Mouse (Mus musculus) CH12.LX (cell line): ENCODE results near the gene Slc35b3. TPM values are rescaled to one million over a fixed set of nuclear protein-coding genes. Genes with fewer than 3 reads are reported as not detected.

Experiments used
- DNase-seq: peaks from one replicate; pipeline ENCODE4 v3.0.0-alpha.2; 2013; ENCODE audit errors: extremely low read depth
- H3K27ac ChIP-seq: 2 replicates; pipeline ENCODE4 v1.5.1; 2012; ENCODE audit warnings: low read depth, mild to moderate bottlenecking, control low read depth, moderate library complexity; ENCODE audit not compliant: insufficient read depth
- H3K27me3 ChIP-seq: replicated peaks from 2 replicates; pipeline ENCODE3; 2012; ENCODE audit warnings: inconsistent platforms
- H3K36me3 ChIP-seq, 2 experiments: replicated peaks in 1 of 2; 2 replicates each; pipeline versions ENCODE3 to v1.6.1; 2012; ENCODE audit warnings: inconsistent platforms in 1 of 2, low read length in 1 of 2, mild to moderate bottlenecking in 1 of 2, mixed read lengths in 1 of 2, moderate library complexity in 1 of 2; ENCODE audit not compliant: control insufficient read depth in 1 of 2, insufficient read depth in 1 of 2
- H3K4me1 ChIP-seq, 2 experiments: 2 replicates each; pipeline ENCODE4 v1.6.1; 2012; ENCODE audit warnings: inconsistent platforms in 1 of 2, moderate library complexity in 1 of 2; ENCODE audit not compliant: insufficient read depth in 2 of 2, control insufficient read depth in 1 of 2
- H3K4me2 ChIP-seq: 2 replicates; pipeline ENCODE4 v1.6.1; 2012; ENCODE audit warnings: low read depth, mild to moderate bottlenecking, control low read depth; ENCODE audit not compliant: poor library complexity, insufficient read depth, severe bottlenecking
- H3K4me3 ChIP-seq, 3 experiments: fragments of 150-350 bp in 1 of 3; sonication (generic) in 1 of 3; replicated peaks in 1 of 3; 2 replicates each; pipeline versions ENCODE3 to v1.5.1; 2011 to 2012; ENCODE audit warnings: low read depth in 2 of 3, low read length in 2 of 3, mild to moderate bottlenecking in 2 of 3, moderate library complexity in 2 of 3, control low read depth in 1 of 3, improper control_type of control experiment in 1 of 3, inconsistent platforms in 1 of 3, mixed read lengths in 1 of 3; ENCODE audit not compliant: poor library complexity in 1 of 3
- H3K79me2 ChIP-seq: replicated peaks from 2 replicates; pipeline ENCODE4 v1.6.1; 2012; ENCODE audit warnings: mild to moderate bottlenecking, moderate library complexity; ENCODE audit not compliant: control insufficient read depth, poor library complexity, insufficient read depth, severe bottlenecking; ENCODE audit errors: extremely low read depth
- H3K9ac ChIP-seq: 2 replicates; pipeline ENCODE4 v1.6.1; 2012; ENCODE audit warnings: low read depth, mild to moderate bottlenecking, control low read depth, moderate library complexity; ENCODE audit not compliant: insufficient read depth
- H3K9me3 ChIP-seq: replicated peaks from 2 replicates; pipeline ENCODE3; 2012; ENCODE audit warnings: low read length, inconsistent platforms, mixed read lengths
- BHLHE40 ChIP-seq: IDR thresholded peaks from 2 replicates; pipeline ENCODE4 v1.6.1; 2011; ENCODE audit warnings: mild to moderate bottlenecking, low read depth, low read length, improper control_type of control experiment
- CHD1 ChIP-seq: IDR thresholded peaks from 2 replicates; pipeline ENCODE4 v1.6.1; 2012; ENCODE audit warnings: low read depth, low read length, improper control_type of control experiment, inconsistent platforms
- CHD2 ChIP-seq: IDR thresholded peaks from 2 replicates; pipeline ENCODE4 v1.6.1; 2011; ENCODE audit warnings: low read length, improper control_type of control experiment
- CTCF ChIP-seq, 2 experiments: IDR thresholded peaks in 1 of 2; conservative IDR thresholded peaks in 1 of 2; 2 replicates each; pipeline ENCODE4 v1.5.1; 2011 to 2012; ENCODE audit warnings: low read depth in 2 of 2, low read length in 2 of 2, improper control_type of control experiment in 1 of 2, inconsistent platforms in 1 of 2, mild to moderate bottlenecking in 1 of 2, moderate library complexity in 1 of 2
- E2F4 ChIP-seq: IDR thresholded peaks from 2 replicates; pipeline ENCODE4 v1.6.1; 2011; ENCODE audit warnings: low read depth, low read length, improper control_type of control experiment; ENCODE audit not compliant: insufficient replicate concordance
- ETS1 ChIP-seq: conservative IDR thresholded peaks from 2 replicates; pipeline ENCODE4 v1.6.1; 2012; ENCODE audit warnings: low read depth, mild to moderate bottlenecking, inconsistent platforms, low read length, improper control_type of control experiment, moderate library complexity
- HCFC1 ChIP-seq: IDR thresholded peaks from 2 replicates; pipeline ENCODE4 v1.6.1; 2012; ENCODE audit warnings: low read depth, mild to moderate bottlenecking, inconsistent platforms, low read length, improper control_type of control experiment
- JUND ChIP-seq: conservative IDR thresholded peaks from 2 replicates; pipeline ENCODE4 v1.6.1; 2011; ENCODE audit warnings: low read depth, low read length, improper control_type of control experiment
- KAT2A ChIP-seq: IDR thresholded peaks from 2 replicates; pipeline ENCODE4 v1.6.1; 2012; ENCODE audit warnings: low read length, improper control_type of control experiment, inconsistent platforms; ENCODE audit not compliant: insufficient replicate concordance
- MAFK ChIP-seq: IDR thresholded peaks from 2 replicates; pipeline ENCODE4 v1.6.1; 2011; ENCODE audit warnings: low read length, improper control_type of control experiment; ENCODE audit not compliant: insufficient replicate concordance
- MEF2A ChIP-seq: IDR thresholded peaks from 2 replicates; pipeline ENCODE4 v1.6.1; 2014; ENCODE audit warnings: low read depth, mild to moderate bottlenecking, inconsistent platforms, low read length, improper control_type of control experiment, borderline replicate concordance
- MYC ChIP-seq: IDR thresholded peaks from 2 replicates; pipeline ENCODE4 v1.6.1; 2011; ENCODE audit warnings: low read depth, mild to moderate bottlenecking, improper control_type of control experiment, low read length
- NELFE ChIP-seq: IDR thresholded peaks from 2 replicates; pipeline ENCODE4 v1.6.1; 2011; ENCODE audit warnings: low read depth, low read length, improper control_type of control experiment
- POLR2A ChIP-seq: IDR thresholded peaks from 2 replicates; pipeline ENCODE4 v1.6.1; 2011; ENCODE audit warnings: low read depth, mild to moderate bottlenecking, improper control_type of control experiment, low read length
- POLR2AphosphoS2 ChIP-seq: IDR thresholded peaks from 2 replicates; pipeline ENCODE4 v1.6.1; 2011; ENCODE audit warnings: low read depth, low read length, improper control_type of control experiment
- SIN3A ChIP-seq: IDR thresholded peaks from 2 replicates; pipeline ENCODE4 v1.6.1; 2012; ENCODE audit warnings: low read length, improper control_type of control experiment, inconsistent platforms
- TCF12 ChIP-seq: IDR thresholded peaks from 2 replicates; pipeline ENCODE4 v1.6.1; 2014; ENCODE audit warnings: low read depth, mild to moderate bottlenecking, inconsistent platforms, low read length, improper control_type of control experiment
- UBTF ChIP-seq: IDR thresholded peaks from 2 replicates; pipeline ENCODE4 v1.6.1; 2012; ENCODE audit warnings: low read depth, mild to moderate bottlenecking, inconsistent platforms, low read length, improper control_type of control experiment, moderate library complexity
- USF2 ChIP-seq: conservative IDR thresholded peaks from 2 replicates; pipeline ENCODE4 v1.6.1; 2011; ENCODE audit warnings: low read depth, low read length, improper control_type of control experiment
- ZC3H11A ChIP-seq: IDR thresholded peaks from 2 replicates; pipeline ENCODE4 v1.6.1; 2012; ENCODE audit warnings: low read depth, mild to moderate bottlenecking, inconsistent platforms, low read length, improper control_type of control experiment
- ZKSCAN1 ChIP-seq: IDR thresholded peaks from 2 replicates; pipeline ENCODE4 v1.6.1; 2012; ENCODE audit warnings: low read depth, inconsistent platforms, low read length, improper control_type of control experiment, borderline replicate concordance
- ZNF384 ChIP-seq: IDR thresholded peaks from 2 replicates; pipeline ENCODE4 v1.6.1; 2012; ENCODE audit warnings: low read depth, low read length, improper control_type of control experiment, inconsistent platforms
- dilution Hi-C: fragments of 300-500 bp; cut with MboI; formaldehyde crosslinking; loops from 2 replicates; pipeline ENCODE4 v1.14.3; 2020; ENCODE audit warnings: low sequenced_read_pairs; ENCODE audit not compliant: extremely low pct_unique_long_range_greater_than_20kb, extremely low pct_ligation_motif_present
- in situ Hi-C: fragments of 300-500 bp; cut with MboI; formaldehyde crosslinking; loops from 3 replicates; pipeline ENCODE4 v1.14.3; 2019; ENCODE audit warnings: low sequenced_read_pairs, low pct_ligation_motif_present, low pct_unique_long_range_greater_than_20kb, mixed read lengths
- polyA plus RNA-seq: library from polyadenylated mRNA; unstranded; fragments of >175 nt; gene quantifications from 2 replicates; pipeline ENCODE4 v1.2.1, GENCODE M21; 2012; ENCODE audit warnings: low read depth; ENCODE audit not compliant: insufficient read length
- total RNA-seq, 2 experiments: library from RNA; depleted of rRNA; stranded (reverse); fragments of 300-350 nt in 1 of 2; fragments of >200 nt in 1 of 2; gene quantifications; 2 replicates each; pipeline ENCODE4 v1.2.3; 2012 to 2014

Slc35b3 gene
- total and polyA plus RNA-seq, 3 experiments, result 21.6 to 32.4 (median 24.9) TPM

DNA sequence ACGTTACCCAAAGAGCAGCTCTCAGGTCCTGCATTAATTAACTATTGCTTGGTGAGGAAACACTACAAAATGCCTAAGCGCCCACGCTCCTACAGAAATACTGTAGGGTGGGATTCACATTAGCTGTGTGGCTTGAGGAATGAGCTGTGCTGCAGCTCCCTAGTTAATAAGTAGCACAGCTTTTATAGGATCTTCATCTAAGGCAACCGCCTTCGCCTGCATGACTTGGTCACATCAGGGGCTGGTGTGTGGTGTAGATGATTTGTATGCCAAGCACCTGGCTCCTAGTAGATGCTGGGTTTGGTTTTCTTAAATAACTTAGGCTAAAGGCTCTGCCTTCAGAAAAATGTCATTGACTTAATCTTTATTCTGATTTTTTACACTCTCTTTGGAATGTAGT is 15.2 kb upstream of the Slc35b3 start:
- DNase-seq, result no peak
- H3K9ac ChIP-seq, result no peak overlapping the region
- H3K36me3 ChIP-seq, result no peaks in the 10 kb centered on the region
- H3K4me2 ChIP-seq, result no peak overlapping the region
- dilution Hi-C loops (no loop called here), in situ Hi-C loops (loop anchor here (25.0 kb wide), 2 partner anchors 114 to 1786 kb away; no protein-coding TSS in a partner anchor)
- H3K27me3 ChIP-seq, result no peaks in the 10 kb centered on the region
- H3K27ac ChIP-seq, result no peak overlapping the region
- H3K4me3 ChIP-seq, result no peak overlapping the region
- H3K79me2 ChIP-seq, result no peaks in the 10 kb centered on the region
- H3K4me1 ChIP-seq, result no peaks in the 10 kb centered on the region
- H3K9me3 ChIP-seq, result no peaks in the 10 kb centered on the region
- TF ChIP-seq ZKSCAN1, result no peak
- no peak for TF ChIP-seq CHD2
- no peak for TF ChIP-seq SIN3A
- no peak for TF ChIP-seq JUND
- no peak for TF ChIP-seq UBTF
- TF ChIP-seq ZNF384, result no peak
- TF ChIP-seq NELFE, result no peak

GRCm38 (mm10) chr13:38972602-38973001 is 11.9 kb upstream of the Slc35b3 start:
- Histone ChIP-seq H3K4me3 (no peak overlapping the region), H3K36me3 (peaks cover 0 to under 1% of the 10 kb centered on the region in 2 experiments), H3K27ac (no peak overlapping the region), H3K9me3 (no peaks in the 10 kb centered on the region), H3K27me3 (no peaks in the 10 kb centered on the region), H3K9ac (no peak overlapping the region), H3K79me2 (no peaks in the 10 kb centered on the region), H3K4me2 (no peak overlapping the region), H3K4me1 (peaks cover 0 to 2% of the 10 kb centered on the region in 2 experiments; a peak in 1 of 4 replicates)
- DNase-seq, result no peak
- TF ChIP-seq E2F4, result no peak
- TF ChIP-seq USF2, result no peak
- TF ChIP-seq ZC3H11A, result no peak
- no peak for TF ChIP-seq POLR2AphosphoS2
- no peak for TF ChIP-seq KAT2A
- TF ChIP-seq MYC, result no peak
- TF ChIP-seq TCF12, result no peak
- TF ChIP-seq ETS1, result no peak
- TF ChIP-seq NELFE, result no peak
- TF ChIP-seq MAFK, result no peak
- TF ChIP-seq JUND, result no peak
- no peak for TF ChIP-seq CHD1
- no peak for TF ChIP-seq HCFC1
- no peak for TF ChIP-seq CHD2
- TF ChIP-seq BHLHE40, result no peak
- no peak for TF ChIP-seq POLR2A
- TF ChIP-seq MEF2A, result no peak
- TF ChIP-seq CTCF (conservative IDR thresholded peaks at IDR 0.05 in 1 of 2, IDR thresholded peaks at IDR 0.05 in 1 of 2; ENCODE audit: low read depth in 2 of 2, low read length in 2 of 2), result no peak
- dilution Hi-C loops, result no loop called here
- in situ Hi-C loops, result no loop called here
